Mouse (Mus musculus): ENCODE data around the gene Ptpn13. TPM values are rescaled to one million over a fixed set of nuclear protein-coding genes. Genes with fewer than 3 reads are reported as not detected.

Gene Ptpn13
- total and polyA plus RNA-seq, 3 experiments: 15.1 to 43.6 (median 15.5) TPM

DNA sequence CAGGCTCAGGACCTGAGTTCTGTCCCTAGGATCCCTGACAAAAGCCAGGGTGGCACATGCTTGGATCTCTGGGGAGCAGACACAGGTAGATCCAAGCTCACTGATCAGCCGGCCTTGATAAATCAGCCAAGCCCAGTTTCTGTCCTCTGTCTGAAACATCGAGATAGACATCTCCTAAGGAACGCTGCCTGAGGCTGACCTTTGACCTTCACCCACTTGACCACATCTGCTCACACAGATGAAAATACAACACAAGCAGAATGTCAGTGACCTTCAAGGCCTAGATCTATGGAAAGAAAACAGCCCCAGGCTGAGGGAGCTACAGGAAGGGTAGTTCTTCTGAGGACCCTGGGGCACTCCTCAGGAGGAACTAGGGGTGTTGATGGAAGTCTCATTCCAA lies 97.4 kb downstream of the Ptpn13 start:
- H3K27ac ChIP-seq (ENCODE audit: control insufficient read depth, low read depth, low read length): no peak overlapping the region
- peaks cover 3 to 13% of the 10 kb centered on the region in 2 experiments for H3K36me3 ChIP-seq (ENCODE audit: control insufficient read depth in 1 of 2, insufficient read depth in 2 of 2, low read length in 2 of 2)
- no peak overlapping the region for H3K9ac ChIP-seq (ENCODE audit: control insufficient read depth, low read depth, low read length, poor library complexity, severe bottlenecking)
- H3K9me3 ChIP-seq (replicated peaks; ENCODE audit: insufficient read depth, low read length): no peaks in the 10 kb centered on the region
- peaks cover 8 to 14% of the 10 kb centered on the region in 2 experiments for H3K4me1 ChIP-seq (ENCODE audit: control insufficient read depth in 1 of 2, insufficient read depth in 2 of 2, low read length in 2 of 2)
- no peak for DNase-seq (ENCODE audit: low read depth, low spot score)
- no peak overlapping the region for H3K4me3 ChIP-seq (ENCODE audit: control insufficient read depth in 1 of 2, insufficient read depth in 1 of 2, low read depth in 2 of 2, low read length in 2 of 2)
- 0 out of 2 replicates have a peak, but pooled peaks cover 1% of the 10 kb centered on the region for H3K79me2 ChIP-seq (ENCODE audit: control insufficient read depth, insufficient read depth, low read length, poor library complexity)
- no peak for TF ChIP-seq BHLHE40 (IDR thresholded peaks at IDR 0.05; ENCODE audit: borderline replicate concordance, low read depth, low read length)
- TF ChIP-seq MYB (IDR thresholded peaks at IDR 0.05; ENCODE audit: low read depth, low read length): no peak
- TF ChIP-seq TAL1 (IDR thresholded peaks at IDR 0.05; ENCODE audit: low read length): no peak
- no peak for TF ChIP-seq ZKSCAN1 (IDR thresholded peaks at IDR 0.05; ENCODE audit: low read depth, low read length)
- TF ChIP-seq HCFC1 (IDR thresholded peaks at IDR 0.05; ENCODE audit: low read depth, low read length): no peak
- no peak for TF ChIP-seq CHD1 (IDR thresholded peaks at IDR 0.05; ENCODE audit: low read depth, low read length)
- no peak for TF ChIP-seq E2F4 (IDR thresholded peaks at IDR 0.05; ENCODE audit: borderline replicate concordance, low read depth, low read length)
- no peak for TF ChIP-seq SMC3 (IDR thresholded peaks at IDR 0.05; ENCODE audit: low read depth, low read length)
- no peak for TF ChIP-seq MAX (IDR thresholded peaks at IDR 0.05; ENCODE audit: low read length)
- TF ChIP-seq RCOR1 (IDR thresholded peaks at IDR 0.05; ENCODE audit: low read depth, low read length): no peak
- TF ChIP-seq ZC3H11A (IDR thresholded peaks at IDR 0.05; ENCODE audit: low read depth, low read length): no peak
- no peak for TF ChIP-seq ETS1 (IDR thresholded peaks at IDR 0.05; ENCODE audit: low read depth, low read length)
- no peak for TF ChIP-seq USF2 (IDR thresholded peaks at IDR 0.05; ENCODE audit: borderline replicate concordance in 1 of 2, insufficient read depth in 1 of 2, low read depth in 1 of 2, low read length in 2 of 2)
- TF ChIP-seq POLR2AphosphoS5 (IDR thresholded peaks at IDR 0.05; ENCODE audit: borderline replicate concordance, low read depth, low read length): no peak
- no peak for TF ChIP-seq TBP (IDR thresholded peaks at IDR 0.05; ENCODE audit: low read depth, low read length)
- TF ChIP-seq GATA1 (IDR thresholded peaks at IDR 0.05; ENCODE audit: low read depth, low read length): no peak
- TF ChIP-seq JUND (IDR thresholded peaks at IDR 0.05; ENCODE audit: low read depth, low read length): no peak
- TF ChIP-seq MEF2A (IDR thresholded peaks at IDR 0.05; ENCODE audit: extremely low read depth, insufficient replicate concordance, low read depth, low read length, poor library complexity, severe bottlenecking): no peak
- TF ChIP-seq MAFK (IDR thresholded peaks at IDR 0.05; ENCODE audit: borderline replicate concordance, low read depth, low read length): no peak
- TF ChIP-seq MAZ (IDR thresholded peaks at IDR 0.05; ENCODE audit: low read depth, low read length): no peak
- H3K27me3 ChIP-seq (ENCODE audit: control insufficient read depth in 1 of 2, insufficient read depth in 2 of 2, low read length in 2 of 2): no peaks in the 10 kb centered on the region

Measured in MEL (cell line).